Mouse (Mus musculus): ENCODE measurements around the gene B3gnt7.
A peak's percentile ranks its signal among the peaks of the same experiment; 100 is the strongest.

The B3gnt7 gene

GRCm38 (mm10) chr1:86302532-86302931 lies at the start of gene B3gnt7:
Gene B3gnt7, plus strand, starts transcription at chr1:86302832.
- DNase-seq (ENCODE audit: low spot score in 2 of 2) = no peak

GRCm38 (mm10) chr1:86253410-86253809 lies 49.2 kb upstream of the B3gnt7 start:
- no peak for DNase-seq (ENCODE audit: low spot score in 2 of 2)

- no peak for DNase-seq (ENCODE audit: low spot score in 2 of 2)
These were observed 46.3 kb upstream of the B3gnt7 start for GRCm38 (mm10) chr1:86256311-86256710.

- DNase-seq (ENCODE audit: low spot score in 2 of 2) = no peak
These were observed 45.4 kb upstream of the B3gnt7 start for GRCm38 (mm10) chr1:86257228-86257627.

GRCm38 (mm10) chr1:86258171-86258824 lies 44.3 kb upstream of the B3gnt7 start:
- DNase-seq (ENCODE audit: low spot score in 2 of 2) = no peak

- DNase-seq (ENCODE audit: low spot score in 2 of 2) = peak; percentile 8 to 41
These were observed 38.9 kb upstream of the B3gnt7 start for GRCm38 (mm10) chr1:86263564-86264339.

GRCm38 (mm10) chr1:86265060-86265459 lies 37.6 kb upstream of the B3gnt7 start:
- DNase-seq (ENCODE audit: low spot score in 2 of 2) = no peak

- no peak for DNase-seq (ENCODE audit: low spot score in 2 of 2)
These were observed 34.0 kb upstream of the B3gnt7 start for GRCm38 (mm10) chr1:86268492-86269189.

GRCm38 (mm10) chr1:86269190-86269508 lies 33.5 kb upstream of the B3gnt7 start:
- DNase-seq (ENCODE audit: low spot score in 2 of 2) = no peak

GRCm38 (mm10) chr1:86271707-86272106 lies 30.9 kb upstream of the B3gnt7 start:
- no peak for DNase-seq (ENCODE audit: low spot score in 2 of 2)

- DNase-seq (ENCODE audit: low spot score in 2 of 2) = no peak
These were observed 25.6 kb upstream of the B3gnt7 start for GRCm38 (mm10) chr1:86277055-86277454.

- no peak for DNase-seq (ENCODE audit: low spot score in 2 of 2)
These were observed 20.7 kb upstream of the B3gnt7 start for GRCm38 (mm10) chr1:86281781-86282536.

GRCm38 (mm10) chr1:86284101-86284500 lies 18.5 kb upstream of the B3gnt7 start:
- no peak for DNase-seq (ENCODE audit: low spot score in 2 of 2)

- no peak for DNase-seq (ENCODE audit: low spot score in 2 of 2)
These were observed 17.3 kb upstream of the B3gnt7 start for GRCm38 (mm10) chr1:86285295-86285694.

GRCm38 (mm10) chr1:86287473-86287872 lies 15.2 kb upstream of the B3gnt7 start:
- DNase-seq (ENCODE audit: low spot score in 2 of 2) = no peak

GRCm38 (mm10) chr1:86290452-86290851 lies 12.2 kb upstream of the B3gnt7 start:
- no peak for DNase-seq (ENCODE audit: low spot score in 2 of 2)

- no peak for DNase-seq (ENCODE audit: low spot score in 2 of 2)
These were observed 9.5 kb upstream of the B3gnt7 start for GRCm38 (mm10) chr1:86293091-86293490.

- no peak for DNase-seq (ENCODE audit: low spot score in 2 of 2)
These were observed 8.8 kb upstream of the B3gnt7 start for GRCm38 (mm10) chr1:86293868-86294267.

GRCm38 (mm10) chr1:86294472-86294871 lies 8.2 kb upstream of the B3gnt7 start:
- no peak for DNase-seq (ENCODE audit: low spot score in 2 of 2)

GRCm38 (mm10) chr1:86300093-86300492 lies 2.5 kb upstream of the B3gnt7 start:
- no peak for DNase-seq (ENCODE audit: low spot score in 2 of 2)

- no peak for DNase-seq (ENCODE audit: low spot score in 2 of 2)
These were observed 1.9 kb upstream of the B3gnt7 start for GRCm38 (mm10) chr1:86300731-86301130.
